9 mouse cellular contexts compared by ENCODE assay signal in the genomic region with DNA sequence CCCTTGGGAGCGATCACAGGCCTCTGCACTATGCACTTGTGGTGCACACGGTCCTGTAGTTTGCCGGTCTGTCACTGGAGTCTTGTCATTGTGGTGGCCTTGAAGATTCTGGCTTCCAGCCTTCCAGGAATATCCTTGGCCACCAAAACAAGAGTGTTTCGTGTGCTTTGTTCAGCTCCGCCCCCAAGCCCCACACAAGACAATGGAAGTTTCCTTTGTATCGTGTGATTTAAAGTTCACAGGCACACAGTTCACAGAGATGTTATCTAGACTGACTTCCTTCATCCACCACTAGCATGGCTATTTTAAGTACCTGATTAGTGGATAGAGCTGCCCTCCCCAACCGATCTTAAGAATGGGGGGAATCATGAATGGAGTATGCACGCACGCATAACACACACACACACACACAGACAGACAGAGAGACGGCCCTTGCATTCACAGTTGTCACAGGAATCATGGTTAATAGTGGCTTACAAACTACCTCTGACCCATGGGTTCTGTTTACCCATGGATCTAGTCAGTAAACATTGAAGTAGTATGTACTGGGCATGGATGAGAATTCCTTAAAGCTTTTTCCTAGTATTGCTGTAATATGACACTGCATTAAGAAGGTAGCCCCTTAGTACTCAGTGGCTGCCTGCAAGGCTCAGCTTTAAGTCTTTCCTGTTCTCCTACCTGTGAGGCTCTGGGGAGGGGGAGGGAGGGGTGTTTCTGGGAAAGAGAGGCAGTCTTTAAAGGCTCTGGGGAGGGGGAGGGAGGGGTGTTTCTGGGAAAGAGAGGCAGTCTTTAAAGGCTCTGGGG.
DNase-seq lines count a peak whose midpoint lies in the region; ATAC-seq and TF ChIP-seq lines count a peak whose summit lies in the region.
"Had no signal": no experiment of that assay in that cellular context is flagged by ENCODE, and none has a peak within 500 bp of the region (broad histone marks: within the 10 kb centered on the region; RNA-seq: fewer than 3 reads in every experiment).

No protein-coding gene starts in this region.

- H3K27ac ChIP-seq in embryonic facial prominence, embryonic 15.5 days (replicated peaks) = peak overlapping the region; percentile 5; the same call in 1 of the 2 replicates
- no peak overlapping the region for H3K27ac ChIP-seq in intestine, embryonic 16.5 days (ENCODE audit: low read length)
- H3K27ac ChIP-seq in liver, embryonic 12.5 days = no peak overlapping the region
- H3K27ac ChIP-seq in left cerebral cortex, adult 2 months = no peak overlapping the region

- peak; percentile 60 for DNase-seq in adrenal gland, postnatal 10 days
- no peak for DNase-seq in frontal cortex, postnatal 36 days (ENCODE audit: low spot score in 2 of 2)
- no peak for DNase-seq in left cerebral cortex, adult 2 months (ENCODE audit: extremely low spot score in 1 of 2, low spot score in 2 of 2)
- no peak for DNase-seq in left cerebral cortex, postnatal 14 days (ENCODE audit: low spot score in 2 of 2)
- DNase-seq in left cerebral cortex, adult 11 months (ENCODE audit: low spot score) = no peak

- no peak overlapping the region for H3K4me3 ChIP-seq in embryonic facial prominence, embryonic 15.5 days (replicated peaks)
- H3K4me3 ChIP-seq in intestine, embryonic 16.5 days (ENCODE audit: low read length) = no peak overlapping the region
- no peak overlapping the region for H3K4me3 ChIP-seq in liver, embryonic 12.5 days
- no peak overlapping the region for H3K4me3 ChIP-seq in left cerebral cortex, adult 2 months

- TF ChIP-seq CTCF in left cerebral cortex, adult 2 months (IDR thresholded peaks at IDR 0.05) = no peak

- H3K36me3 ChIP-seq in embryonic facial prominence, embryonic 15.5 days = no peaks in the 10 kb centered on the region
- no peaks in the 10 kb centered on the region; the same call in 1 of the 2 replicates for H3K36me3 ChIP-seq in intestine, embryonic 16.5 days (ENCODE audit: control insufficient read depth, insufficient read depth, low read length)
- peaks cover 4% of the 10 kb centered on the region; the same call in 1 of the 2 replicates for H3K36me3 ChIP-seq in liver, embryonic 12.5 days

- no peaks in the 10 kb centered on the region for H3K27me3 ChIP-seq in embryonic facial prominence, embryonic 15.5 days
- H3K27me3 ChIP-seq in intestine, embryonic 16.5 days (replicated peaks; ENCODE audit: control insufficient read depth, insufficient read depth, low read length) = no peaks in the 10 kb centered on the region
- no peaks in the 10 kb centered on the region for H3K27me3 ChIP-seq in liver, embryonic 12.5 days (replicated peaks)

- WGBS in embryonic facial prominence, embryonic 15.5 days = 51% methylated on average over 10 of the region's 10 CpGs
- 45% methylated on average over 10 of the region's 10 CpGs for WGBS in intestine, embryonic 16.5 days
- 40% methylated on average over 10 of the region's 10 CpGs for WGBS in liver, embryonic 12.5 days (ENCODE audit: insufficient replicate concordance)

- no peaks in the 10 kb centered on the region for H3K9me3 ChIP-seq in embryonic facial prominence, embryonic 15.5 days (replicated peaks)
- H3K9me3 ChIP-seq in intestine, embryonic 16.5 days (ENCODE audit: control insufficient read depth, low read length) = no peaks in the 10 kb centered on the region
- no peaks in the 10 kb centered on the region for H3K9me3 ChIP-seq in liver, embryonic 12.5 days (replicated peaks)

- no peak overlapping the region for H3K9ac ChIP-seq in embryonic facial prominence, embryonic 15.5 days
- H3K9ac ChIP-seq in intestine, embryonic 16.5 days (ENCODE audit: low read depth, low read length) = no peak overlapping the region
- no peak overlapping the region for H3K9ac ChIP-seq in liver, embryonic 12.5 days

- H3K4me1 ChIP-seq in embryonic facial prominence, embryonic 15.5 days = peaks cover 18% of the 10 kb centered on the region
- H3K4me1 ChIP-seq in intestine, embryonic 16.5 days (ENCODE audit: control insufficient read depth, insufficient read depth, low read length) = peaks cover 28% of the 10 kb centered on the region
- peaks cover 41% of the 10 kb centered on the region for H3K4me1 ChIP-seq in liver, embryonic 12.5 days

- no peak overlapping the region for H3K4me2 ChIP-seq in embryonic facial prominence, embryonic 15.5 days (replicated peaks)
- H3K4me2 ChIP-seq in intestine, embryonic 16.5 days (ENCODE audit: low read depth, low read length) = no peak overlapping the region
- H3K4me2 ChIP-seq in liver, embryonic 12.5 days = no peak overlapping the region

- no peak for ATAC-seq in embryonic facial prominence, embryonic 15.5 days (ENCODE audit: insufficient number of reproducible peaks, low FRiP score, low TSS enrichment, low read depth)
- peak; percentile 61 for ATAC-seq in intestine, embryonic 16.5 days
- ATAC-seq in liver, embryonic 12.5 days = peak; percentile 32; the same call in 1 of the 2 replicates
- ATAC-seq: hindbrain, embryonic 16.5 days had no signal

- intact Hi-C loops in left cerebral cortex, adult 2 months (cut with DNase I) = no loop called here
- intact Hi-C loops in left cerebral cortex, postnatal 14 days (cut with DNase I) = no loop called here
